In the genomic region with DNA sequence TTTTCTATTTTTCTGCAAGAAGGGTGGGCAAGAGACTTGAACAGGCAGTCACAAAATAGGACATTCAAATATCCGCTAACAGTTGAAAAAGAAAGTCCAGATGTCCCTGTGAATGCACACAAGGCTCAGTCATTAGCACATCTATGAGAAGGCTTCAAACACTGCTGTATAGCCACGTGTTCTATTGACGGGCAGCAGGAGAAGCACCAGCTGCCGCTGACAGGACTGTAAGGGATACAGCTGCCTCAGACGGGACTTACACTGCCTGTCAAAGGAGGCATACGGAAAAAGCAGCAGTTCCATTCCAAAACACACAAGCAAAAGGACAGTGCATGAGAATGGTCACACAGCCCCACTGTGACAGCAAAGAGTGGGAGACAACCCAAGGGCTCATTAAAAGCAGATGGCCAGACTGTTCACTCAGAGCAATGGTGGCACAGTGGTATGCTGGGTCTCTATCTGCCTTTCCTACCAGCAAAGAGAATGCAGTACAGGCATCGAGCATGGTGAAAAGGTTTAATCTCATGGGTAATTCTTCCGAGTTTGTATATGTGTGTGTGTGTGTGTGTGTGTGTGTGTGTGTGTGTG, we compare ENCODE assay signal across 11 mouse cellular contexts. TPM values are rescaled to one million over a fixed set of nuclear protein-coding genes. Genes with fewer than 3 reads are reported as not detected.
A peak's percentile ranks its signal among the peaks of the same experiment; 100 is the strongest.
DNase-seq lines count a peak whose midpoint lies in the region; ATAC-seq lines count a peak whose summit lies in the region.
"Had no signal": no experiment of that assay in that cellular context is flagged by ENCODE, and none has a peak within 500 bp of the region (broad histone marks: within the 10 kb centered on the region; RNA-seq: fewer than 3 reads in every experiment).

No protein-coding gene starts in this region.

- H3K4me3 ChIP-seq in neural tube, embryonic 11.5 days (ENCODE audit: low read depth, low read length) = no peak overlapping the region
- H3K4me3 ChIP-seq in neural tube, embryonic 15.5 days (replicated peaks) = no peak overlapping the region
- no peak overlapping the region for H3K4me3 ChIP-seq in hindbrain, embryonic 11.5 days (ENCODE audit: low read depth, low read length)
- H3K4me3 ChIP-seq in midbrain, embryonic 16.5 days (ENCODE audit: low read depth, low read length) = no peak overlapping the region
- H3K4me3 ChIP-seq: left cerebral cortex, adult 2 months; liver, embryonic 15.5 days had no signal

- no peaks in the 10 kb centered on the region for H3K9me3 ChIP-seq in neural tube, embryonic 11.5 days (ENCODE audit: control insufficient read depth, low read length)
- no peaks in the 10 kb centered on the region for H3K9me3 ChIP-seq in neural tube, embryonic 15.5 days (replicated peaks)
- H3K9me3 ChIP-seq in hindbrain, embryonic 11.5 days (ENCODE audit: control insufficient read depth, low read length) = no peaks in the 10 kb centered on the region
- H3K9me3 ChIP-seq in midbrain, embryonic 16.5 days (replicated peaks; ENCODE audit: control insufficient read depth, low read length, poor library complexity, severe bottlenecking) = no peaks in the 10 kb centered on the region
- H3K9me3 ChIP-seq: liver, embryonic 15.5 days had no signal

- H3K4me2 ChIP-seq in neural tube, embryonic 11.5 days (ENCODE audit: low read depth) = no peak overlapping the region
- H3K4me2 ChIP-seq in neural tube, embryonic 15.5 days = no peak overlapping the region
- no peak overlapping the region for H3K4me2 ChIP-seq in hindbrain, embryonic 11.5 days (replicated peaks; ENCODE audit: low read depth, low read length)
- H3K4me2 ChIP-seq in midbrain, embryonic 16.5 days (ENCODE audit: low read length) = no peak overlapping the region
- H3K4me2 ChIP-seq: liver, embryonic 15.5 days had no signal

- intact Hi-C loops in heart, postnatal 36 days (cut with DNase I) = no loop called here

- no peaks in the 10 kb centered on the region for H3K36me3 ChIP-seq in neural tube, embryonic 11.5 days (ENCODE audit: control insufficient read depth, insufficient read depth, low read length)
- H3K36me3 ChIP-seq in neural tube, embryonic 15.5 days = 0 out of 2 replicates have a peak, but pooled peaks cover 8% of the 10 kb centered on the region
- H3K36me3 ChIP-seq in hindbrain, embryonic 11.5 days (ENCODE audit: control insufficient read depth, insufficient read depth, low read length) = no peaks in the 10 kb centered on the region
- peaks cover 6% of the 10 kb centered on the region; the same call in 1 of the 2 replicates for H3K36me3 ChIP-seq in midbrain, embryonic 16.5 days (ENCODE audit: control insufficient read depth, insufficient read depth, low read length)

- 41% methylated on average over 8 of the region's 8 CpGs for WGBS in neural tube, embryonic 11.5 days
- WGBS in neural tube, embryonic 15.5 days = 26% methylated on average over 8 of the region's 8 CpGs
- 40% methylated on average over 8 of the region's 8 CpGs for WGBS in hindbrain, embryonic 11.5 days
- WGBS in midbrain, embryonic 16.5 days = 23% methylated on average over 8 of the region's 8 CpGs

- no peak overlapping the region for H3K9ac ChIP-seq in neural tube, embryonic 11.5 days (ENCODE audit: low read length)
- H3K9ac ChIP-seq in neural tube, embryonic 15.5 days (replicated peaks) = no peak overlapping the region
- H3K9ac ChIP-seq in hindbrain, embryonic 11.5 days (ENCODE audit: low read depth, low read length) = no peak overlapping the region
- H3K9ac ChIP-seq in midbrain, embryonic 16.5 days (ENCODE audit: low read depth, low read length) = no peak overlapping the region
- H3K9ac ChIP-seq: liver, embryonic 15.5 days had no signal

- no peaks in the 10 kb centered on the region for H3K27me3 ChIP-seq in neural tube, embryonic 11.5 days (ENCODE audit: control insufficient read depth, insufficient read depth, low read length)
- no peaks in the 10 kb centered on the region for H3K27me3 ChIP-seq in neural tube, embryonic 15.5 days (replicated peaks)
- H3K27me3 ChIP-seq in hindbrain, embryonic 11.5 days (ENCODE audit: control insufficient read depth, insufficient read depth, low read length) = no peaks in the 10 kb centered on the region
- no peaks in the 10 kb centered on the region for H3K27me3 ChIP-seq in midbrain, embryonic 16.5 days (ENCODE audit: control insufficient read depth, insufficient read depth, low read depth, low read length)
- H3K27me3 ChIP-seq: liver, embryonic 15.5 days had no signal

- DNase-seq in heart, adult 11 months = peak; percentile 90
- DNase-seq in heart, postnatal 36 days = no peak
- peak; percentile 24 for DNase-seq in neural tube, embryonic 11.5 days (ENCODE audit: low spot score)
- DNase-seq in hindbrain, embryonic 11.5 days (ENCODE audit: low spot score) = peak; percentile 39
- no peak for DNase-seq in left cerebral cortex, adult 9 months (ENCODE audit: low spot score in 2 of 2)
- DNase-seq: cerebellum, adult 8-10 months had no signal

- peak; percentile 93 for ATAC-seq in neural tube, embryonic 11.5 days (ENCODE audit: insufficient read depth, low FRiP score, low TSS enrichment)
- ATAC-seq in neural tube, embryonic 15.5 days (ENCODE audit: low FRiP score) = no peak
- ATAC-seq in hindbrain, embryonic 11.5 days (ENCODE audit: low FRiP score) = peak; percentile 95
- peak; percentile 89 for ATAC-seq in midbrain, embryonic 16.5 days
- ATAC-seq in granulocyte monocyte progenitor cell, adult 5-6 weeks (replicated peaks; ENCODE audit: poor library complexity, severe bottlenecking) = no peak

- H3K4me1 ChIP-seq in neural tube, embryonic 11.5 days (ENCODE audit: control insufficient read depth, insufficient read depth, low read length) = no peaks in the 10 kb centered on the region
- H3K4me1 ChIP-seq in neural tube, embryonic 15.5 days = no peaks in the 10 kb centered on the region
- H3K4me1 ChIP-seq in hindbrain, embryonic 11.5 days (replicated peaks; ENCODE audit: control insufficient read depth, insufficient read depth, low read length) = no peaks in the 10 kb centered on the region
- H3K4me1 ChIP-seq in midbrain, embryonic 16.5 days (ENCODE audit: control insufficient read depth, insufficient read depth, low read length) = no peaks in the 10 kb centered on the region

- 0 out of 2 replicates have a peak overlapping the region, but pooled peaks have one; percentile 30 for H3K27ac ChIP-seq in neural tube, embryonic 11.5 days (ENCODE audit: low read depth, low read length)
- H3K27ac ChIP-seq in neural tube, embryonic 15.5 days (replicated peaks) = no peak overlapping the region
- H3K27ac ChIP-seq in hindbrain, embryonic 11.5 days (ENCODE audit: low read depth, low read length) = peak overlapping the region; percentile 48
- H3K27ac ChIP-seq in midbrain, embryonic 16.5 days (ENCODE audit: low read length) = no peak overlapping the region
- H3K27ac ChIP-seq: left cerebral cortex, adult 2 months; liver, embryonic 15.5 days had no signal

RNA-seq across cellular contexts. Expression of a gene that starts 39.9 kb away (rescaled TPM):
- 10 to 100 TPM; 64.2 to 70.4 TPM for total RNA-seq in heart, postnatal 36 days (2021)
- 20.5 and 20.9 TPM in 2 replicates for polyA plus RNA-seq in neural tube, embryonic 11.5 days (2014; fragmentation: Nextera tagmentation; extraction: Ambion mirVana)
- 26.8 and 29.9 TPM in 2 replicates for polyA plus RNA-seq in neural tube, embryonic 15.5 days (2015; fragmentation: Nextera tagmentation; extraction: Ambion mirVana)
- 20.1 and 21.1 TPM in 2 replicates for polyA plus RNA-seq in hindbrain, embryonic 11.5 days (2014; fragmentation: Nextera tagmentation; extraction: Ambion mirVana)
- polyA plus RNA-seq in midbrain, embryonic 16.5 days (2015; fragmentation: Nextera tagmentation; extraction: Ambion mirVana) = 30.7 and 32.0 TPM in 2 replicates
- 24.9 and 31.7 TPM in 2 replicates for total RNA-seq in granulocyte monocyte progenitor cell, adult 5-6 weeks (2014; fragmentation: Nextera tagmentation)
- 15.8 and 21.1 TPM in 2 replicates for total RNA-seq in granulocyte monocyte progenitor cell, adult 5-6 weeks (2017)

RNA-seq across cellular contexts. Expression of a gene that starts 40.9 kb away (rescaled TPM):
- total RNA-seq in heart, postnatal 36 days (2021) = 1 to 10 TPM; 2.8 to 3.0 TPM
- polyA plus RNA-seq in neural tube, embryonic 11.5 days (2014; fragmentation: Nextera tagmentation; extraction: Ambion mirVana) = 23.4 and 23.8 TPM in 2 replicates
- polyA plus RNA-seq in neural tube, embryonic 15.5 days (2015; fragmentation: Nextera tagmentation; extraction: Ambion mirVana) = 12.1 and 12.7 TPM in 2 replicates
- polyA plus RNA-seq in hindbrain, embryonic 11.5 days (2014; fragmentation: Nextera tagmentation; extraction: Ambion mirVana) = 24.7 and 25.2 TPM in 2 replicates
- 16.1 TPM in 2 replicates for polyA plus RNA-seq in midbrain, embryonic 16.5 days (2015; fragmentation: Nextera tagmentation; extraction: Ambion mirVana)
- total RNA-seq in granulocyte monocyte progenitor cell, adult 5-6 weeks (2014; fragmentation: Nextera tagmentation) = 3.0 and 7.8 TPM in 2 replicates
- total RNA-seq in granulocyte monocyte progenitor cell, adult 5-6 weeks (2017) = 5.6 and 7.4 TPM in 2 replicates

Comparison
In these comparisons a context has a peak if more than half of its experiments do, and no peak if none do; other contexts are left out.
1. DNase-seq: peak in heart, adult 11 months (single experiment), neural tube, embryonic 11.5 days (single experiment) and hindbrain, embryonic 11.5 days (single experiment); none in heart, postnatal 36 days (0 of 2) and left cerebral cortex, adult 9 months (0 of 2).
2. ATAC-seq: peak in neural tube, embryonic 11.5 days (single experiment), hindbrain, embryonic 11.5 days (single experiment) and midbrain, embryonic 16.5 days (single experiment); none in neural tube, embryonic 15.5 days (single experiment) and granulocyte monocyte progenitor cell, adult 5-6 weeks (single experiment).
3. H3K27ac ChIP-seq: peak in neural tube, embryonic 11.5 days (single experiment) and hindbrain, embryonic 11.5 days (single experiment); none in neural tube, embryonic 15.5 days (single experiment) and midbrain, embryonic 16.5 days (single experiment).